Mouse (Mus musculus) E14TG2a.4 (cell line): ENCODE measurements around the gene Sox9.

Experiments used
- CTCF ChIP-seq: conservative IDR thresholded peaks from 2 replicates; pipeline ENCODE4 v1.5.1; 2014; ENCODE audit warnings: low read length
- NANOG ChIP-seq: IDR thresholded peaks from 2 replicates; pipeline ENCODE4 v1.6.1; 2014; ENCODE audit warnings: borderline replicate concordance, low read length, mixed read lengths
- POU5F1 ChIP-seq: IDR thresholded peaks from 2 replicates; pipeline ENCODE4 v1.6.1; 2014; ENCODE audit warnings: low read length, borderline replicate concordance

- TF ChIP-seq CTCF (no peak), NANOG (no peak), POU5F1 (no peak)
Observed at GRCm38 (mm10) chr11:112756516-112756915, 25.5 kb upstream of the Sox9 start.
